Mouse (Mus musculus): ENCODE results near the gene Mapk8ip1.

- TF ChIP-seq POLR2A (IDR thresholded peaks at IDR 0.05; ENCODE audit: borderline replicate concordance, low read depth, low read length) (no peak), CTCF (IDR thresholded peaks at IDR 0.05; ENCODE audit: low read depth, low read length) (no peak)
These were observed 22.1 kb upstream of the Mapk8ip1 start for GRCm38 (mm10) chr2:92423156-92423555.
